Mouse (Mus musculus): ENCODE data around the gene Zfp981. TPM values are rescaled to one million over a fixed set of nuclear protein-coding genes. Genes with fewer than 3 reads are reported as not detected.
"Not testable (repeated sequence)": the region's sequence is repeated elsewhere in the genome, so short reads cannot be mapped to it uniquely, and the experiment has no call there.

Zfp981 gene
- total RNA-seq, 1 experiment from 2014 or later = 0.93 TPM

DNA sequence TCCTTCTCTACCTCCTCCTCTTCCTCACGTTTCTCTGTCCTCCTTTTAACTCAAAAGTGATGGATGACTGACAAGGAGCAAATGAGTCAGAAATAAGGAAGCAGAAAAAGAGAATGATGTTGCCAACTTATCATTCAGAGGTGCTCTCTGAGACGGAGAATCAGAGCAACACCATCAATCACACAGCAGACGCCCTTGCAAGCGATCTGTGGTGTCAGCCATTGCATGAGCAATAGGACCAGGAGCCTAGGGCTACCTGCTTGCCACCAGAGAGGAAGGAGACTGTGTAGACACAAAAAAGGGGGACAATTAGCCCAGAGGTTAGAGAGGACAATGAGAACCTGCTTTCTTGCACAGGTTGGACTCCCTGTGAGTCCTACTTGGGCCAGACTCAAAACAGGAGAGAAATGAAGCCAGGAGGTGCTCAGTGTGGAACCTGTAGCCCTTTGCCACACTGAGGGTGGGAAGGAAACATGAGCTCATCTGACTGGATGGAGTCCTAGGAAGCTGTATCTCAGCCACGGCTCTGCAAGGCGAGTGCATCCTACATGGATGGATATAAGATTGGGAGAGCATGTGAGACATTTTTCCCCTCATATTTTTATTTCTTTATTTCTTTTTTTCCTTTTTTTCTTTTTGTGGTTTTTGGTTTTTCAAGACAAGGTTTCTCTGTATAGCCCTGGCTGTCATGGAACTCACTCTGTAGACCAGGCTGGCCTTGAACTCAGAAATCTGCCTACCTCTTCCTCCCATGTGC is 16.5 kb upstream of the Zfp981 start:
- DNase-seq = not testable (repeated sequence)

DNA sequence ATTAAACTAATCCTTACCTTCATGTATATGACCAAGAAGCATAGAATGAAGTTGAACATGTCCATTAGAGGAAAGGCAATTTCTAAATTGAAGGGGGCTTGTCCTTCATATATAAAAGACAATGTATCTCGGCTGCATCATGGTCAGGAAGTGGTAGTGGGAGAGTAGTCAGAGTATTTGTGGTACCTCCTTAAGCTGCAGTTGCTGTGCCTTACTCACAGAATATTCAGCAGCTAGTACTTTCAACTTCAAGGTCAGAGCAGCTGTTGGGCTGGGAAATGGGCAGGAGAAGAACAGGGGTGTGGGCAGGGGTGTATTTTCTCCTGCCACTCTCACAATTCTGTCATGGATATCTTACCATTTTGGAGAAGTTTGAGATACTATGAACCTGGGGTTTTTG is 15.1 kb upstream of the Zfp981 start:
- DNase-seq = not testable (repeated sequence)

DNA sequence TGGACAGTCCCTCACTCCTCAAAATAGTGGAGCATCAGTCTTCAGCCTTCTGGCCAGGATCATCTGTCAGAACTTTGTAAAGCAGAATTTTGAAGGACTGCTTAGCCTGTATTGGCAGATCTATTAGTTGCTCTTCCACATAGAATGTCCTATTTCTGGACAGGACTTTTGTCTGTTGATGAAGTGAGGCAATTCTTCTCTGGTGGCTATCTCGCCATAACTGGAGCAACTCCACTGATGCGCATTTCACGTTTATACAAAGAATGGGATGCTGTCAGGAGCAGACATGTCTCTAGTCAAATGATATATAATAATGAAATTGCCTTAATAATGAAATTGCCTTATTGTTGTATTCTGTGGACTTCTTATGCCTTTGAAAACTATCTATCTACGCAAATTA is 12.6 kb upstream of the Zfp981 start:
- DNase-seq = not testable (repeated sequence)

DNA sequence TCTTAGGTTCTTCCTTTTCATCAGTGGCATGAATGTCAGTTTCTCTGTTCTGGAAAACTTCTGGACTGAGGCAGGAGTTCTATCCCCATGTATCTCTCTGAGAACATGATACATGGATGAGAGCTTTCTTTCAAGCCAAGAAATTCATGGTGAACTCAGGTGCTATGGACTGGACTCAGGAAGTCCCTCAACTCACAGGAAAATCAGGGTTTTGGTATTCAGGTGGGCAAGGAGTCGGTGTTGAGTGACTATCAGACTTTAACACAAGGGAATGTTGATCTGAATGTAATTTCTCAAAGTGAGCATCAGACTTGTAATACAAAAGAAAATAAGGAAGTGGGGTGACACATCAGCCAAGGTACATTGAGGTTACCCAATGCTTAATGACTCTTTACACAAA is 9.8 kb upstream of the Zfp981 start:
- DNase-seq = not testable (repeated sequence)

DNA sequence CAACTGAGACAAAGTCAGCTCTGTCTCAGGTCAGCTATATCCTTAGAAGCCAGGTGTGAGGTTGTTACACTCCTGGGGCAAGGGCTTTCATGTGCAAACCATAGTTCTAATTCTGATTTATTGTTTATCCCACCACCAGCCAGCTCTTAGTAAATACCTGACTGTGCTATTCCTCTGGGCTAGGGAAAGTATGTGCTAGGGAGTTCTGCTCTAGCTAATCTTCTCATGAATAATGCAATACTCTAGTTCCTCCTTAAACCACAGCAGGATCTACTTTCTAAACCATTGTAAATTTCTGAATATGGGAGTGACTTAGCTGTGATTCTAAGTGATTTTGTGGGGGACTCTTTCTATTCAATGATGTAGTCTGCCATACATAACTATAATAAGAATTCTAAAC is 9.4 kb upstream of the Zfp981 start:
- DNase-seq = no peak

DNA sequence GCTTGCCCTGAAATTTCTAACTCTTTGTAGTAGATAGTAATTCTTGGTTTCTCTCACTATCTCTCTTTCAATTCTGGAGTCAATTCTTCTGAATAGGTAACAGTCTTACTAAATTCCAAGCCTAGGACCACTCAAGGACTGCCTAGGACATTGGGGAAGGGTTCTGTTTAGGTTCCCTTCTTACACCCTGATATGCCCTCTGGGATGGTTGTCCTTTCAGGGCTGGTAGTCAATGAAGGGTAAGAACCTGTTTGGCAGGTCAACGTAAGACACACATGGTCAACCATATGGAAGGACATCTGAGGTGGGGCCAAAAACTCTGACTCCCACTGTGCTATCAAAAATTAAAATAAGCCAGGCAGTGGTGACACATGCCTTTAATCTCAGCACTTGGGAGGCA is 9.0 kb upstream of the Zfp981 start:
- DNase-seq = no peak

DNA sequence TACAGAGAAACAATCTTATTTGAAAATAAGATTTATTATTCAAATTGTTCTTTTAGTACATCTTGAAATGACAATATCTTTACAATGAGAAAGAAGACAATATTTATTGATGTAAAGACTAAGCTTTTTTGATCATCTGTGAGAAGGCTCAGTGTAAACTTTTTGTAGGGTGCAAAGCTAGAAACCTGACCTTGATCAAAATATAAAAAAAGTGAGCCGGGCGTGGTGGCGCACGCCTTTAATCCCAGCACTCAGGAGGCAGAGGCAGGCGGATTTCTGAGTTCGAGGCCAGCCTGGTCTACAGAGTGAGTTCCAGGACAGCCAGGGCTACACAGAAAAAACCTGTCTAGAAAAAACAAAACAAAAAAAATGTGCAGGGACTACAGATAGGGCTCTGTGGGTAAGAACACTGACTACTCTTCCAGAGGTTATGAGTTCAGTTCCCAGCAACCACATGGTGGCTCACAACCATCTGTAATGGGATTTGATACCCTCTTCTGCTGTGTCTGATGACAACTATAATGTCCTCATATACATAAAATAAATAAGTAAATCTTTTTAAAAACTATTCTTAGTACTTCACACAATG is 8.4 kb upstream of the Zfp981 start:
- DNase-seq = not testable (repeated sequence)

DNA sequence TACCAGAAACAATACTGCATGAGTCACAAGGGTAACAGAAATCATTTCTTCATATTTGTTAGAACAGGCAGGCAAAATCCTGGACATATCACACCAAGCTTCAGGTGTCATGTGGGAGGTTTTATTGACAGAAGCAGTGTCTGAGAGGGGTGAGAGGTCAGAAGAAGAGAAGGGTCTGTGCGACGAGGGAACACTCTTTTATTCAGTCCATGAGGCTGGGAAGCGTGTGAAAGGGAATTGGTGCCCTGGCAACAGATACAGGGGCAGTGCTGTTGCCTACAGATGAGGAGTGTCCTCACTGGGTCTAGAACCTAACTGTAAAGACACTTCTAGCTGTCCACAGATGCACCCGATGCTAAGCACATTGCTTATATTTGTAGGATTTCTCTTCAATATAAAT is 6.8 kb upstream of the Zfp981 start:
- no peak for DNase-seq

DNA sequence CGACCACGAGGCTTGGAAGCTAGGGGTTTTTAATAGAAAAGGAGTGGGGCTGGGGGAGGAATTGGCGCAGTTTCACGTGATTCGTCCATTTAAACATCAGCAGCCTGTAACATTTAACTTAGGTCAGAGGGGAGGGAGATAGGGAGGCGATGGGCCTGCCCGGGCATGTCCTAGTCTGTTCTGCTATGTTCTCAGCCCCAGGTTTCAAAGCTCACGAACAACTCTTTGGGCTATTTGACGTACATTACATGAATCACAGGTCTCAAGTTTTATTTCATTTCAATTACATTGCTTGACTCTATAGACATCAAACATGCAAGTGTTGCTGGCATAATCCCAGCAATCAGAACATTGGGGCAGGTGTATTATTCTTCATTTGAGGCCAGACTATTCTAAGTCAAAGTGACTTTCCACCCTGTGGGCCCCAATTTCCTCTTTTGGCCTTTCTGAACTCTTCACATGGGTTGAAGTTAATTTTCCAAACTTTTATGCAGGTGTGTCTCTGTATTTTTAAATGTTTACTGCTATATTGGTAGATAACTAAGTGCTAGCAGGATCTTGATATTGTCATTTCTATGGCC is 4.0 kb upstream of the Zfp981 start:
- not testable (repeated sequence) for DNase-seq

DNA sequence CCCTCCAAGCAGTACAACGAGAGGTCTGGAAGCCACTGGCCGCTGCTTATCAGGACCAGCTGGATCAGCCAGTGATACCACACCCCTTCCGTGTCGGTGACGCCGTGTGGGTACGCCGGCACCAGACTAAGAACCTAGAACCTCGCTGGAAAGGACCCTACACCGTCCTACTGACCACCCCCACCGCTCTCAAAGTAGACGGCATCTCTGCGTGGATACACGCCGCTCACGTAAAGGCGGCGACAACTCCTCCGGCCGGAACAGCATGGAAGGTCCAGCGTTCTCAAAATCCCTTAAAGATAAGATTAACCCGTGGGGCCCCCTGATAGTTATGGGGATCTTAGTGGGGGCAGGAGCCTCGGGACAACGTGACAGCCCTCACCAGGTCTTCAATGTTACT is 7.2 kb downstream of the Zfp981 start:
- not testable (repeated sequence) for DNase-seq

DNA sequence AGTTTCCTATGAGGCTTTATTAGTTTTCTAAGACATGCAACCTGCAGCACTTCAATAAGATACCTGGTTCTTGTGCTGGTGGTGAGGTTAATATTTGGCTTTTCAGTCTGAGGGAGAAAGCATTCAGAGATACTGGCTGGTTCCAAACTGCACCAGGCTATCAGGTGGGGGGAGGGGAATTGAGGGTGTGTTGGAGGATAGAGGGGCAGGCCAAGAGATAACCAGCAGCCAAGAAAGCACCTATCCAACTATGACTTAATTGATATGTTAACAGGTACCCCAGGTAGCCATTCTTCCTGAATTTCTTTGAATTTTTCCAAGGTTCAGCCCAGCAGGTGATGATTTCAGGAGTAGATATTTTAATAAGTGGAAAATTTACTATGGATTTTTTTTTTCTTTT is 10.0 kb downstream of the Zfp981 start:
- not testable (repeated sequence) for DNase-seq

DNA sequence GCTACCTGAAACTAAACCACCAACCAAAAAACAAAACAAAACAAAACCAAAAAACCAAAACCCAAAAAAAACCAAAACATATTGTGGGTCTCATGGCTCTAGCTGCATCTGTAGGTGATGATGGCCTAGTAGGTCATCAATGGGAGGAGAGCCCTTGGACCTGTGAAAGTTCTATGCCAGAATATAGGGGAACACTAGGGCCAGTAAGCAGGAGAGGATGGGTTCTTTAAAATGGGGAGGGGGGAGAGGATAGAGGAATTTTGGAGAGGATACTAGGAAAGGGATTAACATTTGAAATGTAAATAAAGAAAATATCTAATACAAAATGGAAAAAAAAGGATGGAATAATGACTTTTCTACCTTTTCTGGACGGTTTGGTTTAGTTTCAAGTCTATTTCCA is 14.6 kb downstream of the Zfp981 start:
- no peak for DNase-seq

DNA sequence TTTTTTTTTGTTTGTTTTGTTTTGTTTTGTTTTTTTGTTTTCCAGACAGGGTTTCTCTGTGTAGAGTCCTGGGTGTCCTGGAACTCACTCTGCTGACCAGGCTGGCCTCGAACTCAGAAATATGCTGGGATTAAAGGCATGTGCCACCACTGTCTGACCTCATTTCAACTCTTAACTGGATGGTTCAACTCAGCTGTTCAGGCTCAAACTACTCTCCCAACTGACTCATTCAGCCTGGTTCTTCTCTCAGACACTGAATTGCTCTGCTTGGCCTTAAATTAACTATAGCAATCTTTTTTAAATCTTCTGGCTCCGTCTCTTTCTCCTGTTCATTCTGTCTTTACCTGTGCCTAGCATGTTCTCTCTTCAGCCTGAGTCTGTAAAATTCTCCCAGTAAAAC is 15.3 kb downstream of the Zfp981 start:
- DNase-seq = not testable (repeated sequence)

DNA sequence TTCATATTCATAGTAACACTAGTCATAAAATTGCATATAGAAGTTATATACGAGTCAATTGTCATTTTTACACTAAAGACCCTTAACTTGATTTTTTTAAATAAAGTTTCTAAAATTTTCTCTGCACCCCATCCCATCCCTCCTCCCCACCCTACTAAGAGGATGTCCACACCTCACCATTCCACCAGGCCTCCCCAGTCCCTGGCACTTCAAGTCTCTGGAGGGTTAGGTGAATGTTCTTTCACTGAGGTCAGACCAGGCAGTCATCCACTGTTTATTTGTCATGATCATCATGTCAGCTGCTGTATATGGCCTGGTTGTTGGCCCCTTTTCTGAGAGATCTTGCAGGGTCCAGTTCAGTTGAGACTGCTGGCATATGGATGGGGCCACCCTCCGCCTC is 18.9 kb downstream of the Zfp981 start:
- no peak for DNase-seq

DNA sequence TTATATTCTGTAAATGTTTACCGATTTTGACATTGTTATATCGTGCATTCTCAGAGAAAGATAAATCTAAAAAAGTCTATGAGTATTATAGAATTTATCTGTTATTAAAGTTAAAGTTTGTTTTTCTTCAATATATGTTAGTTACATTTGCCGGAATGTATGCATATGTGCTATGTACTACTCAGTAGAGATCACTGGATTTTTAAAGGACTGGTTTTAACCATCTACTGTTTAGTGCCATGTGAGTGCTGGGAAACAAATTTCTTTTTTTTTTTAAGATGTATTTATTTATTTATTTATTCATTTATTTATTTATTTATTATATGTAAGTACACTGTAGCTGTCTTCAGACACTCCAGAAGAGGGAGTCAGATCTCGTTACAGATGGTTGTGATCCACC is 32.7 kb downstream of the Zfp981 start:
- DNase-seq = no peak

DNA sequence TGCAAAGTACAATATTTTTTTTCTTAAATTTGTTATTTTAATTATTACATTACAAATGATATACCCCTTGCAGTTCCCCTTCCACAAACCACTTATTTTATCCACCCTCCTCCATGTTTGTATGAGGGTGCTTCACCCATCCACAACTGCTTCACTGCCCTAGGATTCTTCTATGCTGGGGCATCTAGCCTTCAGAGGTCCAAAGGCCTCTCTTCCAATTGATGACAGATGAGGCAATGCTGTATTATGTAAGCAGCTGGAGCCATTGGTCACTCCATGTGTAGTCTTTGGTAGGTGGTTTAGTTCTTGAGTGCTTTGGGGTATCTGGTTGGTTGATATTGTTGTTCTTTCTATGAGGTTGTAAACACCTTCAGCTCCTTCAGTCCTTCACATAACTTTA is 34.1 kb downstream of the Zfp981 start:
- DNase-seq = no peak

DNA sequence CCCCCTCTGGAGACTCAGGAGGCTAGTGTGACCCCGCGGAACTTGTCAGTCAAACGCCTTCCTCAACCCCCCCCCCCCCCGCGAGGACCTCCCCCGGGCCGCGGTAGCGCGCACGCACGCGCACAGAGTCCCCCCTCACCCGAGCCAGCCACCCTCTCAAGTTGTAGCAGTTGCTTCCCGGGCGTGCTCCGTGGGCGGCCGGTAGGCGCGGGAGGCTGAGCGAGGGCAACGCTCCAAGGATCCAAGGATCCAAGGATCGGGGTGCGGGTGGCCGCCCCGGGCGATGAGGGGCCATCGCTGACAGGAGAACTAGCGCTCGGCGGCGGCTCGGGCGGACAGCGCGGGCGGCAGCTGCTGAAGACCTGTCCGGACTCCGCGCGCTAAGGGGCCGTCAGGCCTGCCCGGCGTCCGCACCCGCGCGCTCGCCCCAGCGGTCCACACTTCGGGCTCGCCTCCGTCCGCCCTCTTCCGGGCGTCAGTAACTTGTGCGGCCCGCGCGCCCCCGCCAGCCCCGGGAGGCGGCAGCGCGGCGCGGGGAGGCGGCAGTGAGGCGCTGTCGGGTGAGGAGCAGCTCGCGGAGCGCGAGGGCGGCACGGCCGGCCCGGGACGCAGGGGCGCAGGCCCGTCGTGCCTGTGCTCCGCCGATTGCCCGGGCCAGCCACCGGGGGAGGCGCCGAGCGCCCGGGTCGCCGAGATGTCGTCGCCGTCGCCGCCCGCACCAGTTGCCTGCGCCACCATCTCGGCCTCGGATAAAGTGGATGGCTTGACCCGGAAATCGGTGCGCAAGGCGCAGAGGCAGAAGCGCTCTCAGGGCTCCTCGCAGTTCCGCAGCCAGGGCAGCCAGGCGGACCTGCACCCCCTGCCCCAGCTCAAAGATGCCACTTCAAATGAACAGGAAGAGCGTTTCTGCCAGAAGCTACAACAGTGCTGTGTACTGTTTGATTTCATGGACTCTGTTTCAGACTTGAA is 78.4 kb downstream of the Zfp981 start:
- not testable (repeated sequence) for DNase-seq

Other genes with a start within 250 kb of the Zfp981 start
- 4.6 and 5.7 TPM in 2 replicates for gene Zfp992, start 53.0 kb upstream of the Zfp981 start, total RNA-seq (2021)
- gene Zfp993, start 108.9 kb downstream of the Zfp981 start, total RNA-seq (2021) = 3.3 and 5.2 TPM in 2 replicates

All from adrenal gland, postnatal 14 days (tissue).